Mouse (Mus musculus): Measurements from ENCODE around the gene Gm11639.

DNA sequence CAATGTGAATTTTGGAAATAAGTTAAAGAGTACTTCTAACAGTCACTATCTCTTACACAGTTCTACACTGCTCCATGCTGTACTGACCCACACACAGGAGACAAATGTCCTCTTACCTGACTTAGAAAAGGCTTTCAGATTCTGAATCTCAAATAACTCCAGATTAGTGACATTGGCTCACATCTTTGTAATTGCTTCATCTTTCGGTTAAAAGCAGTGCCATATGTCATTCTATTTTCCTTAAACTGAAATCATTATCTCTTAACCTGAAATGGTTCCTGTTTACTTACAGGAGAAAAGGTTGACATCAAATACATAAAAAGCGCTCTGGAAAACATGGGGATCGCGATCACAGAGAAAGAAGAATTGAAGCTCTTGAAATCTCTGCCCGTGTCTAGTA, 377.8 kb downstream of the Gm11639 start, which contains the start of gene Efcab3:
- no peak for TF ChIP-seq CTCF (IDR thresholded peaks at IDR 0.05)
- TF ChIP-seq POLR2A (IDR thresholded peaks at IDR 0.05; ENCODE audit: insufficient read depth, low read depth, low read length), result no peak
